Comparison of ENCODE assay signal across 8 mouse cellular contexts in genomic region chr7:45509912-45510787, GRCm38 (mm10). TPM values are rescaled to one million over a fixed set of nuclear protein-coding genes. Genes with fewer than 3 reads are reported as not detected.
DNase-seq lines count a peak whose midpoint lies in the region; ATAC-seq and TF ChIP-seq lines count a peak whose summit lies in the region.

Gene Nucb1 (minus strand): TSS chr7:45510406.

- no peaks in the 10 kb centered on the region for H3K27me3 ChIP-seq in hindbrain, postnatal 0 days (ENCODE audit: insufficient read depth, low read length)

- H3K36me3 ChIP-seq in hindbrain, postnatal 0 days (ENCODE audit: insufficient read depth, low read length): peaks cover 3% of the 10 kb centered on the region; the same call in 1 of the 2 replicates

- peak within 1 kb of the TSS; percentile 76 for H3K4me2 ChIP-seq in hindbrain, postnatal 0 days (ENCODE audit: low read depth, low read length)

- WGBS in hindbrain, postnatal 0 days: under 1% methylated on average over 44 of the region's 44 CpGs

- peak; percentile 93 for ATAC-seq in hindbrain, postnatal 0 days
- peak; percentile 95 for ATAC-seq in megakaryocyte, adult 5-6 weeks (ENCODE audit: poor library complexity, severe bottlenecking)

- peaks cover 12% of the 10 kb centered on the region; the same call in 1 of the 2 replicates for H3K4me1 ChIP-seq in hindbrain, postnatal 0 days (ENCODE audit: insufficient read depth, low read length)

- peak within 1 kb of the TSS; percentile 84 for H3K4me3 ChIP-seq in gastrocnemius, adult 2 months
- H3K4me3 ChIP-seq in hindbrain, postnatal 0 days (ENCODE audit: low read length): peak within 1 kb of the TSS; percentile 81
- peak within 1 kb of the TSS; percentile 98 for H3K4me3 ChIP-seq in left cerebral cortex, adult 2 months

- peak within 1 kb of the TSS; percentile 87 for H3K9ac ChIP-seq in hindbrain, postnatal 0 days (replicated peaks; ENCODE audit: low read length)

- peak within 1 kb of the TSS; percentile 96 for H3K27ac ChIP-seq in gastrocnemius, adult 2 months
- peak within 1 kb of the TSS; percentile 85 for H3K27ac ChIP-seq in hindbrain, postnatal 0 days
- H3K27ac ChIP-seq in left cerebral cortex, adult 2 months: peak within 1 kb of the TSS; percentile 88

- peak; percentile 79 for DNase-seq in WW6 (ENCODE audit: low read depth, low spot score)
- DNase-seq in cerebellum, postnatal 4 days (ENCODE audit: low spot score in 2 of 2): peak; percentile 74 to 87
- DNase-seq in gastrocnemius, adult 2 months: peak; percentile 93
- peak; percentile 96 for DNase-seq in hindbrain, postnatal 0 days (ENCODE audit: low spot score)
- DNase-seq in left cerebral cortex, adult 2 months (ENCODE audit: extremely low spot score in 1 of 2, low spot score in 2 of 2): peak; percentile 83 to 86
- DNase-seq in right cerebral cortex, adult 2 months (ENCODE audit: low spot score in 2 of 2): peak; percentile 89 to 95
- peak; percentile 93 for DNase-seq in urinary bladder, postnatal 14 days (ENCODE audit: low spot score)

- H3K9me3 ChIP-seq in hindbrain, postnatal 0 days (ENCODE audit: low read length): no peaks in the 10 kb centered on the region

- TF ChIP-seq CTCF in gastrocnemius, adult 2 months (IDR thresholded peaks at IDR 0.05): no peak
- no peak for TF ChIP-seq CTCF in hindbrain, postnatal 0 days (IDR thresholded peaks at IDR 0.05; ENCODE audit: low read depth)
- no peak for TF ChIP-seq CTCF in left cerebral cortex, adult 2 months (IDR thresholded peaks at IDR 0.05)

- intact Hi-C loops in gastrocnemius, adult 2 months (cut with DNase I): no loop called here
- intact Hi-C loops in left cerebral cortex, adult 2 months (cut with DNase I): no loop called here

RNA-seq across cellular contexts. Expression of gene Nucb1, which starts in this region (rescaled TPM):
- 10 to 100 TPM; 55.1 to 61.8 TPM for total RNA-seq in gastrocnemius, adult 2 months (2021)
- 91.6 and 93.7 TPM in 2 replicates for total RNA-seq in hindbrain, postnatal 0 days (2014; rRNA removed)
- 133 and 144 TPM in 2 replicates for polyA plus RNA-seq in hindbrain, postnatal 0 days (2015; fragmentation: Nextera tagmentation; extraction: Ambion mirVana)
- total RNA-seq in left cerebral cortex, adult 2 months (2021): 100 to 1,000 TPM in 1 of 2 experiments, 10 to 100 TPM in 1; 95.4 to 106 TPM
- 54.9 and 59.1 TPM in 2 replicates for total RNA-seq in megakaryocyte, adult 5-6 weeks (2015)
- total RNA-seq in megakaryocyte, adult 5-6 weeks (2017): 178 and 199 TPM in 2 replicates

Comparison
In these comparisons a context has a peak if more than half of its experiments do, and no peak if none do; other contexts are left out.
1. Peak in every context shown above with its lines: DNase-seq, ATAC-seq, H3K4me3 ChIP-seq and H3K27ac ChIP-seq.